Mouse (Mus musculus): ENCODE data around the gene Rabl6. TPM values are rescaled to one million over a fixed set of nuclear protein-coding genes. Genes with fewer than 3 reads are reported as not detected.

Rabl6 gene
- polyA plus RNA-seq, 1 experiment from 2014 or later, result 73.6 TPM

DNA sequence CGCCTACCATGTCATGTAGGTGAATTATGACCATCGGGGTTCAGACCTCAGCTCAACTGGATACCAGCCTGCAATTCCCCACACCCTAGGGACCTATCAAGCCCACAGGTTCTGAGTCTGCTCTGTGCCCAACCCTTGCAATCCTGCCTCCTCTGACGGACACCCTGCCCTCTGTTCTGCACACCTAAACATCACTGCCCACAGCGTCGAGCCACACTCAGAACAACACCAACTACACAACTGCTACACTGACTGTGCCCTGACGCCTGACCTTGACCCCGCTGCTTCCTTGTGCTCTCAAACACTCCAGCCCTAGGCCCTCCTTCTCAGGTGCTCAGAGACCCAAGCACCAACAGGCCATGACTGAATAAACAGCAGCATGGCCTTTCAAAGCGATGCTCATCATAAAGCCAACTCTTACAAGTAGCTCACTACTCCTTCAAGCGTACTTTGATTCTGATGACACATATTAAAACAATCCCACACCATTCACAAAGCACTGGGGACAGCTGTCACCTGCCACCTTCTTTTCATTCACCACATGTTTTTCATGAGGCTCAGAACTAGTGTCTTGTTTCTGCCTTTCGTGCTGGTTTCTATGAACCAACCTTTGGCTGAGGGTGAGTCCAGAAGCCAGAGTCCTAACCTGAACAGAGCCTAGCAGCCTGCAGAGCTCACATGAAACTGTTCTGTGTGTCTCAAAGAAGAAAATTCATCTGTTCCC, 66.5 kb downstream of the Rabl6 start:
- H3K27ac ChIP-seq (ENCODE audit: low read length), result no peak overlapping the region
- WGBS, result 87% methylated on average over 10 of the region's 10 CpGs
- no peaks in the 10 kb centered on the region for H3K9me3 ChIP-seq (ENCODE audit: control insufficient read depth, low read length)
- no peak overlapping the region for H3K4me2 ChIP-seq (ENCODE audit: low read length)
- no peaks in the 10 kb centered on the region for H3K27me3 ChIP-seq (replicated peaks; ENCODE audit: control insufficient read depth, insufficient read depth, low read length)
- H3K4me1 ChIP-seq (replicated peaks; ENCODE audit: control insufficient read depth, insufficient read depth, low read length), result peaks cover 7% of the 10 kb centered on the region
- no peak overlapping the region for H3K9ac ChIP-seq (replicated peaks; ENCODE audit: low read depth, low read length)
- ATAC-seq, result no peak
- no peak overlapping the region for H3K4me3 ChIP-seq (replicated peaks; ENCODE audit: low read length)
- no peaks in the 10 kb centered on the region; the same call in none of the 2 replicates for H3K36me3 ChIP-seq (ENCODE audit: control insufficient read depth, insufficient read depth)

DNA sequence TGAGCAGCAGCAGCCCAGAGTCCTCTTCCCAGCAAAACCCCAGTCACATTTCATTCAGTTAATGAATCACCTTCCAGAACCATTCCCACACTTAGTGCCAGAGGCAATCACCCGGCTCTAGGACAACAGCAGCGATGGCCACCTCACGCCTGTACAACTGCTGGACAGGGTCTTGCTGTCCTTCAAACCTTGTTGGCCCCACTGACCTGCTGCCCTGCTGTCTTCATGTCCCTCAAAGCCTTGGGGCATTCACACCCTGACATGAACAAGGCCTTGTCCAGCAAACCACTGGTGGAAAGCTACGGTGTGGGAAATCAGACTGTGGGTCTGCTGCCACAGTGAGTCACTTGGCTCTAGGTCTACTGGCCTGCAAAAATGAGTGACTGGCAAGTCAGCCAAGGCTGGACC, 67.8 kb downstream of the Rabl6 start:
- Histone ChIP-seq H3K4me2 (ENCODE audit: low read length) (no peak overlapping the region), H3K27me3 (replicated peaks; ENCODE audit: control insufficient read depth, insufficient read depth, low read length) (no peaks in the 10 kb centered on the region), H3K36me3 (ENCODE audit: control insufficient read depth, insufficient read depth) (peaks cover 4% of the 10 kb centered on the region), H3K27ac (ENCODE audit: low read length) (no peak overlapping the region), H3K4me1 (replicated peaks; ENCODE audit: control insufficient read depth, insufficient read depth, low read length) (no peaks in the 10 kb centered on the region; the same call in 1 of the 2 replicates), H3K9ac (replicated peaks; ENCODE audit: low read depth, low read length) (no peak overlapping the region), H3K4me3 (replicated peaks; ENCODE audit: low read length) (no peak overlapping the region), H3K9me3 (ENCODE audit: control insufficient read depth, low read length) (no peaks in the 10 kb centered on the region)
- ATAC-seq, result no peak
- 95% methylated on average over 4 of the region's 4 CpGs for WGBS

DNA sequence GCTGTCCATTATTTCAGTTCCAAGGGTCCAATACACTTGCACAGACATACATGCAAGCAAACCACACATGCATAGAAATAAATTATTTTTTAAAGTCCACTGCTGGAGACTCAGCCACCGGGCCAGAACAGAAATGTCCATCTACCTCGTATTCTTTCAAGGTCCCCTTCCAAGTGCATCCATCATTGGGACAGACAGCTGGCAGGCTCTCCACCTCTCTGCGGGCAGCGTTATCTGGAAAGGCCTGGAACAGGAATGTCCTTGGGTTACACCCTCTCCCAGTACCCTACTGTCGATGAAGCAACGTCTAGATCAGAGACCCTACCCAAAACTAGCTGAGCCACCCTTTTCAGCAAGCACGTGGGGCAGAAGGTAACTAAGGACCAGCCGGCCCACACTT, 71.8 kb downstream of the Rabl6 start:
- WGBS, result 93% methylated on average over 8 of the region's 8 CpGs
- Histone ChIP-seq H3K27ac (ENCODE audit: low read length) (no peak overlapping the region), H3K36me3 (ENCODE audit: control insufficient read depth, insufficient read depth) (peaks cover 4% of the 10 kb centered on the region), H3K4me2 (ENCODE audit: low read length) (no peak overlapping the region), H3K9ac (replicated peaks; ENCODE audit: low read depth, low read length) (no peak overlapping the region), H3K4me3 (replicated peaks; ENCODE audit: low read length) (no peak overlapping the region), H3K9me3 (ENCODE audit: control insufficient read depth, low read length) (no peaks in the 10 kb centered on the region), H3K27me3 (replicated peaks; ENCODE audit: control insufficient read depth, insufficient read depth, low read length) (no peaks in the 10 kb centered on the region), H3K4me1 (replicated peaks; ENCODE audit: control insufficient read depth, insufficient read depth, low read length) (no peaks in the 10 kb centered on the region)
- ATAC-seq, result no peak

DNA sequence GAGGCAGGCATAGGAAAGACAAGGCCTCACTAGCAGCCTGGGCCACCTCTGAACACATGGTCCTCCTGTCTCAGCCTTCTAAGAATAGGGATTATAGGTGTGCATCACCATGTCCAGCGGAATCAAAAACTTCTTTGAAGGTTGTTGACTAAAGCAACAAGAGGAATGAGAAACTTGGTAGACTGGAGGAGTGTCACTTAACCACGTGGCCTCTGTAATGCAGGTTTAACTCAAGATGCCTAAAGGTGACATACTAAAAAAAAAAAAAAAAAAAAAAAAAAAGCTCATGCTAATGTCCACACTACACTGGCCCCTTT, 73.5 kb downstream of the Rabl6 start:
- no peak overlapping the region for H3K4me3 ChIP-seq (replicated peaks; ENCODE audit: low read length)
- H3K27ac ChIP-seq (ENCODE audit: low read length), result no peak overlapping the region
- H3K36me3 ChIP-seq (ENCODE audit: control insufficient read depth, insufficient read depth), result peaks cover 8% of the 10 kb centered on the region
- 98% methylated on average over 2 of the region's 2 CpGs for WGBS
- H3K9me3 ChIP-seq (ENCODE audit: control insufficient read depth, low read length), result no peaks in the 10 kb centered on the region
- no peaks in the 10 kb centered on the region for H3K4me1 ChIP-seq (replicated peaks; ENCODE audit: control insufficient read depth, insufficient read depth, low read length)
- H3K27me3 ChIP-seq (replicated peaks; ENCODE audit: control insufficient read depth, insufficient read depth, low read length), result no peaks in the 10 kb centered on the region
- no peak overlapping the region for H3K4me2 ChIP-seq (ENCODE audit: low read length)
- ATAC-seq, result no peak
- no peak overlapping the region for H3K9ac ChIP-seq (replicated peaks; ENCODE audit: low read depth, low read length)

DNA sequence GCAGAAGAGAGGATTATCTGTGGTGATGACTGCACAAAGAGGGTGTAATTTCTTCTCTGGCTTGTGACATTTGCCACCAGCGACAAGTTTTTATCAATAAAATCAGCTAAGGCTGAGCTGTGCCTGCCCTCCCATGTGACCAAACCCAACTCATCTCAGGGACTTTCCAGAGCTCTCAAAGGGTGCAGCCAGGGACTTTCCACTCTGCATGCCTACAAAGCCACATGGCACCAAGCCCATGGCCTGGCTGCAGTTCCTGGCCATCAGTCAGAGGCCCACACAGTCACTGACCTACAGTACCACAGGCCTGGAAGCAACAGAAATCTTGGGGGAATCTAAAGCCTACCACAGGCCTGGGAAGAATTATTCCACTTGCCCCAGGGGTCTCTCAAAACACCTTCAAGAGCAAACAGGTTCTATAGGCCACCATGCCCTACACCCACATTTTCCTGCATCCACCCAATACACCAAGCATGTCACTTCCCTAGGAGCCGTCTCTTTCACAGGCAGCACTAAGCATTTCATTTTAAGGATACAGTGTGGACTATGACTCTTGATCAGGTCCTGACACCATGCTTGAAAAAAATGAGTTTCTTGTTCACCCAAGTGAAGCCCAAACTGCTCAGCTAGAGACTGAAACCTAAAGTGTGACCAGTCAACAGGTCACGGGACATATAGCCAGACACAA, 74.0 kb downstream of the Rabl6 start:
- 93% methylated on average over 3 of the region's 3 CpGs for WGBS
- Histone ChIP-seq H3K4me3 (replicated peaks; ENCODE audit: low read length) (no peak overlapping the region), H3K4me2 (ENCODE audit: low read length) (no peak overlapping the region), H3K27ac (ENCODE audit: low read length) (no peak overlapping the region), H3K4me1 (replicated peaks; ENCODE audit: control insufficient read depth, insufficient read depth, low read length) (no peaks in the 10 kb centered on the region), H3K27me3 (replicated peaks; ENCODE audit: control insufficient read depth, insufficient read depth, low read length) (no peaks in the 10 kb centered on the region), H3K9ac (replicated peaks; ENCODE audit: low read depth, low read length) (no peak overlapping the region), H3K36me3 (ENCODE audit: control insufficient read depth, insufficient read depth) (peaks cover 9% of the 10 kb centered on the region), H3K9me3 (ENCODE audit: control insufficient read depth, low read length) (no peaks in the 10 kb centered on the region)
- ATAC-seq, result no peak

DNA sequence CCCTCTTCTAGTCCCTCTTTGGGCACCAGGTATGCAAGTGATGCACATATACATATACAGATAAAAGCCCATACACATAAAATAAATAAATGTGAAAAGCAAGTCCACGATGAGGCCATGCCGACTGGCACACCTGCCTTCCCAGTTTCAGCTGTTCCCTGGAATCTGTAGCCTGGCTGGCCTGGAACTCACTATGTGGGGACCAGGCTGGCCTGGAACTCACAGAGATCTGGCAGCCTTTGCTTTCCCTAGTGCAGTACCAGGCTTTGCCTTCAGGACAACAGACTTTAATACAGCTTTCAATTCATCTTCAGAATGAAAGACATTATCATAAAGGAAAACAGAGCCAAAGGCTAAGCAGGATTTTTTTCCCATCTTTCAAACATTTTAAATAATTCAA, 74.6 kb downstream of the Rabl6 start:
- 95% methylated on average over 2 of the region's 2 CpGs for WGBS
- Histone ChIP-seq H3K4me1 (replicated peaks; ENCODE audit: control insufficient read depth, insufficient read depth, low read length) (no peaks in the 10 kb centered on the region), H3K4me3 (replicated peaks; ENCODE audit: low read length) (no peak overlapping the region), H3K9me3 (ENCODE audit: control insufficient read depth, low read length) (no peaks in the 10 kb centered on the region), H3K36me3 (ENCODE audit: control insufficient read depth, insufficient read depth) (peaks cover 9% of the 10 kb centered on the region), H3K9ac (replicated peaks; ENCODE audit: low read depth, low read length) (no peak overlapping the region), H3K27ac (ENCODE audit: low read length) (no peak overlapping the region), H3K27me3 (replicated peaks; ENCODE audit: control insufficient read depth, insufficient read depth, low read length) (no peaks in the 10 kb centered on the region), H3K4me2 (ENCODE audit: low read length) (no peak overlapping the region)
- no peak for ATAC-seq

Other genes with a start within 250 kb of the Rabl6 start
- 3.3 and 7.5 TPM in 2 replicates for gene Uap1l1, start 242.8 kb downstream of the Rabl6 start, polyA plus RNA-seq (2015; fragmentation: Nextera tagmentation; extraction: Ambion mirVana)
- 23.8 and 29.9 TPM in 2 replicates for gene Sapcd2, start 236.2 kb downstream of the Rabl6 start, polyA plus RNA-seq (2015; fragmentation: Nextera tagmentation; extraction: Ambion mirVana)
- gene Entpd2, start 212.6 kb downstream of the Rabl6 start, polyA plus RNA-seq (2015; fragmentation: Nextera tagmentation; extraction: Ambion mirVana), result 5.2 and 6.2 TPM in 2 replicates
- gene Npdc1, start 209.2 kb downstream of the Rabl6 start, polyA plus RNA-seq (2015; fragmentation: Nextera tagmentation; extraction: Ambion mirVana), result 384 and 515 TPM in 2 replicates
- gene Fut7, start 185.3 kb downstream of the Rabl6 start, polyA plus RNA-seq (2015; fragmentation: Nextera tagmentation; extraction: Ambion mirVana), result 0.31 TPM in 1 of 2 replicates, not detected in the other
- 12.2 and 14.9 TPM in 2 replicates for gene Abca2, start 179.8 kb downstream of the Rabl6 start, polyA plus RNA-seq (2015; fragmentation: Nextera tagmentation; extraction: Ambion mirVana)
- 2.4 and 4.6 TPM in 2 replicates for gene Clic3, start 151.7 kb downstream of the Rabl6 start, polyA plus RNA-seq (2015; fragmentation: Nextera tagmentation; extraction: Ambion mirVana)
- 89.2 and 108 TPM in 2 replicates for gene Paxx, start 147.4 kb downstream of the Rabl6 start, polyA plus RNA-seq (2015; fragmentation: Nextera tagmentation; extraction: Ambion mirVana)
- 212 and 217 TPM in 2 replicates for gene Ptgds, start 138.5 kb downstream of the Rabl6 start, polyA plus RNA-seq (2015; fragmentation: Nextera tagmentation; extraction: Ambion mirVana)
- not detected in 2 replicates for gene Lcn12, start 114.6 kb downstream of the Rabl6 start, polyA plus RNA-seq (2015; fragmentation: Nextera tagmentation; extraction: Ambion mirVana)
- 133 and 156 TPM in 2 replicates for gene Fbxw5, start 107.8 kb downstream of the Rabl6 start, polyA plus RNA-seq (2015; fragmentation: Nextera tagmentation; extraction: Ambion mirVana)
- gene C8g, start 106.8 kb downstream of the Rabl6 start, polyA plus RNA-seq (2015; fragmentation: Nextera tagmentation; extraction: Ambion mirVana), result 4.4 and 4.5 TPM in 2 replicates
- gene Traf2, start 61.6 kb downstream of the Rabl6 start, polyA plus RNA-seq (2015; fragmentation: Nextera tagmentation; extraction: Ambion mirVana), result 26.8 and 29.5 TPM in 2 replicates
- 327 and 359 TPM in 2 replicates for gene Edf1, start 50.7 kb downstream of the Rabl6 start, polyA plus RNA-seq (2015; fragmentation: Nextera tagmentation; extraction: Ambion mirVana)
- 1.0 and 2.8 TPM in 2 replicates for gene Mamdc4, start 33.7 kb downstream of the Rabl6 start, polyA plus RNA-seq (2015; fragmentation: Nextera tagmentation; extraction: Ambion mirVana)
- gene Phpt1, start 33.3 kb downstream of the Rabl6 start, polyA plus RNA-seq (2015; fragmentation: Nextera tagmentation; extraction: Ambion mirVana), result 141 and 145 TPM in 2 replicates
- 5.8 and 7.7 TPM in 2 replicates for gene Ajm1, start 26.8 kb downstream of the Rabl6 start, polyA plus RNA-seq (2015; fragmentation: Nextera tagmentation; extraction: Ambion mirVana)
- 0.17 and 0.24 TPM in 2 replicates for gene Ccdc183, start 9.2 kb upstream of the Rabl6 start, polyA plus RNA-seq (2015; fragmentation: Nextera tagmentation; extraction: Ambion mirVana)
- 20.6 and 28.9 TPM in 2 replicates for gene Tmem141, start 13.5 kb upstream of the Rabl6 start, polyA plus RNA-seq (2015; fragmentation: Nextera tagmentation; extraction: Ambion mirVana)
- 2.3 and 4.1 TPM in 2 replicates for gene Fcna, start 19.5 kb upstream of the Rabl6 start, polyA plus RNA-seq (2015; fragmentation: Nextera tagmentation; extraction: Ambion mirVana)
- not detected in 2 replicates for gene Lcn8, start 44.6 kb upstream of the Rabl6 start, polyA plus RNA-seq (2015; fragmentation: Nextera tagmentation; extraction: Ambion mirVana)
- not detected in 2 replicates for gene Lcn5, start 49.4 kb upstream of the Rabl6 start, polyA plus RNA-seq (2015; fragmentation: Nextera tagmentation; extraction: Ambion mirVana)
- gene Lcn6, start 68.3 kb upstream of the Rabl6 start, polyA plus RNA-seq (2015; fragmentation: Nextera tagmentation; extraction: Ambion mirVana), result not detected in 2 replicates
- gene Lcn10, start 74.2 kb upstream of the Rabl6 start, polyA plus RNA-seq (2015; fragmentation: Nextera tagmentation; extraction: Ambion mirVana), result not detected in 2 replicates
- not detected in 2 replicates for gene Obp2a, start 91.5 kb upstream of the Rabl6 start, polyA plus RNA-seq (2015; fragmentation: Nextera tagmentation; extraction: Ambion mirVana)
- 105 and 127 TPM in 2 replicates for gene Bmyc, start 98.2 kb upstream of the Rabl6 start, polyA plus RNA-seq (2015; fragmentation: Nextera tagmentation; extraction: Ambion mirVana)
- not detected in 2 replicates for gene Obp2b, start 128.5 kb upstream of the Rabl6 start, polyA plus RNA-seq (2015; fragmentation: Nextera tagmentation; extraction: Ambion mirVana)
- gene Lcn3, start 157.0 kb upstream of the Rabl6 start, polyA plus RNA-seq (2015; fragmentation: Nextera tagmentation; extraction: Ambion mirVana), result not detected in 2 replicates
- not detected in 2 replicates for gene Lcn11, start 168.5 kb upstream of the Rabl6 start, polyA plus RNA-seq (2015; fragmentation: Nextera tagmentation; extraction: Ambion mirVana)
- not detected in 2 replicates for gene Gm13539, start 173.7 kb upstream of the Rabl6 start, polyA plus RNA-seq (2015; fragmentation: Nextera tagmentation; extraction: Ambion mirVana)
- not detected in 2 replicates for gene Glt6d1, start 207.3 kb upstream of the Rabl6 start, polyA plus RNA-seq (2015; fragmentation: Nextera tagmentation; extraction: Ambion mirVana)
- gene Lcn9, start 214.6 kb upstream of the Rabl6 start, polyA plus RNA-seq (2015; fragmentation: Nextera tagmentation; extraction: Ambion mirVana), result not detected in 2 replicates
- not detected in 2 replicates for gene Sohlh1, start 238.7 kb upstream of the Rabl6 start, polyA plus RNA-seq (2015; fragmentation: Nextera tagmentation; extraction: Ambion mirVana)